Mouse (Mus musculus): ENCODE results near the gene Grip1. TPM values are rescaled to one million over a fixed set of nuclear protein-coding genes. Genes with fewer than 3 reads are reported as not detected.
A peak's percentile ranks its signal among the peaks of the same experiment; 100 is the strongest.

Gene Grip1
- 9.3 and 9.8 TPM in 2 replicates for polyA plus RNA-seq (2014; fragmentation: Nextera tagmentation; extraction: Ambion mirVana)

DNA sequence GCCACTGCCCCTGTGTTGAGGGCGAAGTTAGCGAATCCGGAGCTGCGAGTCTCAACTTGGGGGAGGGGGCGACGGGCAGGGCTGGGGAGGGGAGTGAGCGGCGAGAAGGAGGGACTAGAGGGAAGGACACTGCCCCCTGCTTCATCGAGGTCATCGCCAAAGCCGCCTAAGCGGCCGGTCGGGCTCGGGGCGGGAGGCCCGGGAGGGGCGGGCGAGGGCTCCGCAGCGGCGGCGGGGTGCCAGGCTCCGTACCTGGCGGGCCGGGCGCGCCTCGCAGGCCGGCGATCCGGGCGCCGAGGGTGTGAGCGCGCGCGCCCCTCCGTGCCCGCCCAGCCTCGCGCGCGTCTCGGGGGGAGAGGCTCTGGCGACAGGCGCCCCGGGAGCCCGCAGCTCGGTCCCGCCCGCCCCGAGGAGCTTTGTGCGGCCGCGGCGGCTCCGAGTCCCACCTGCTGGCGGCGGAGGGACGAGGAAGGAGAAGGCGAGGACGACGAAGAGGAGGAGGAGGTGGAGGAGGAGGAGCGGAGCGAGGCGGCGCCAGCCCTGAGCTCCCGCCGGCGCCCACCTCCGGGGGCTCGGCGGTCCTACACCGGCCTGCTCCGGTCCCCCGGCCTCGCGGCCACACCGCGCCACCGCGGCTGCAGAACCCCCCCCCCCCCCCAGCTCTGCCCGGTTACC, at the start of gene Grip1:
Gene Grip1, plus strand, starts transcription at position 400 of the 675 bp plus-strand sequence.
- Histone ChIP-seq H3K9ac (ENCODE audit: low read length) (peak within 1 kb of the TSS; percentile 83), H3K4me2 (ENCODE audit: low read depth, low read length, severe bottlenecking) (peak within 1 kb of the TSS; percentile 96), H3K4me1 (replicated peaks; ENCODE audit: control insufficient read depth, insufficient read depth, low read length) (peaks cover 8% of the 10 kb centered on the region; the same call in 1 of the 2 replicates), H3K27me3 (ENCODE audit: control insufficient read depth, insufficient read depth, low read length) (peaks cover 2% of the 10 kb centered on the region; the same call in 1 of the 2 replicates), H3K27ac (ENCODE audit: low read depth, low read length) (peak within 1 kb of the TSS; percentile 75), H3K4me3 (ENCODE audit: low read depth, low read length) (peak within 1 kb of the TSS; percentile 73), H3K9me3 (ENCODE audit: control insufficient read depth, low read length) (no peaks in the 10 kb centered on the region), H3K36me3 (ENCODE audit: control insufficient read depth, insufficient read depth, low read length) (no peaks in the 10 kb centered on the region)
- peak; percentile 88 for DNase-seq (ENCODE audit: low spot score)
- ATAC-seq (replicated peaks; ENCODE audit: low FRiP score): peak; percentile 88
- under 1% methylated on average over 46 of the region's 84 CpGs for WGBS

GRCm38 (mm10) chr10:119405103-119405502, 48.5 kb upstream of the Grip1 start:
- Histone ChIP-seq H3K4me2 (ENCODE audit: low read depth, low read length, severe bottlenecking) (no peak overlapping the region), H3K36me3 (ENCODE audit: control insufficient read depth, insufficient read depth, low read length) (no peaks in the 10 kb centered on the region), H3K4me3 (ENCODE audit: low read depth, low read length) (no peak overlapping the region), H3K9ac (ENCODE audit: low read length) (no peak overlapping the region), H3K27ac (ENCODE audit: low read depth, low read length) (no peak overlapping the region), H3K9me3 (ENCODE audit: control insufficient read depth, low read length) (no peaks in the 10 kb centered on the region), H3K4me1 (replicated peaks; ENCODE audit: control insufficient read depth, insufficient read depth, low read length) (no peaks in the 10 kb centered on the region), H3K27me3 (ENCODE audit: control insufficient read depth, insufficient read depth, low read length) (no peaks in the 10 kb centered on the region)
- ATAC-seq (replicated peaks; ENCODE audit: low FRiP score): no peak
- no peak for DNase-seq (ENCODE audit: low spot score)
- 93% methylated on average over 9 of the region's 9 CpGs for WGBS

DNA sequence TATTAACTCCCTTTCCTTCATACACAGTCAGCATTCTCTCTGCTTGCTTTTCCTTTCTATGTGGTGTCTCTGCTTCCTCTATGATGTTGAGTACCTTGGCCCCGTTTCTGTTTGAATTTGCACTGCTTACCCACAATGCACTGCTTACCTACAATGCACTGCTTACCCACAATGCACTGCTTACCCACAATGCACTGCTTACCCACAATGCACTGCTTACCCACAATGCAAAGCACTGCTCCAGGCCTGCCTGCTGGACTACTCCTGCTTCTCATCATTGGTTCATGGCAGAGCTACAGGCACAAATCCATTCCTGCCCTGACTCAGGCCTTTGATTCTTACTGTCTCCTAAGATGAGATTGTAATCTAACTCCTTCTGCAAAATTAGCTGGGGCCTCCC, 48.0 kb upstream of the Grip1 start:
- ATAC-seq (replicated peaks; ENCODE audit: low FRiP score) (no peak), DNase-seq (ENCODE audit: low spot score) (no peak)
- 85% methylated on average over 1 of the region's 1 CpGs for WGBS
- Histone ChIP-seq H3K36me3 (ENCODE audit: control insufficient read depth, insufficient read depth, low read length) (no peaks in the 10 kb centered on the region), H3K4me2 (ENCODE audit: low read depth, low read length, severe bottlenecking) (no peak overlapping the region), H3K27ac (ENCODE audit: low read depth, low read length) (no peak overlapping the region), H3K9ac (ENCODE audit: low read length) (no peak overlapping the region), H3K4me1 (replicated peaks; ENCODE audit: control insufficient read depth, insufficient read depth, low read length) (no peaks in the 10 kb centered on the region), H3K4me3 (ENCODE audit: low read depth, low read length) (no peak overlapping the region), H3K9me3 (ENCODE audit: control insufficient read depth, low read length) (no peaks in the 10 kb centered on the region), H3K27me3 (ENCODE audit: control insufficient read depth, insufficient read depth, low read length) (no peaks in the 10 kb centered on the region)

- H3K4me3 ChIP-seq (ENCODE audit: low read depth, low read length): no peak overlapping the region
- H3K9me3 ChIP-seq (ENCODE audit: control insufficient read depth, low read length): no peaks in the 10 kb centered on the region
- H3K27me3 ChIP-seq (ENCODE audit: control insufficient read depth, insufficient read depth, low read length): no peaks in the 10 kb centered on the region
- 0 out of 2 replicates have a peak, but pooled peaks have one; percentile 36 for ATAC-seq (replicated peaks; ENCODE audit: low FRiP score)
- WGBS: 39% methylated on average over 6 of the region's 6 CpGs
- H3K36me3 ChIP-seq (ENCODE audit: control insufficient read depth, insufficient read depth, low read length): no peaks in the 10 kb centered on the region
- no peak overlapping the region for H3K27ac ChIP-seq (ENCODE audit: low read depth, low read length)
- H3K9ac ChIP-seq (ENCODE audit: low read length): no peak overlapping the region
- DNase-seq (ENCODE audit: low spot score): no peak
- no peak overlapping the region for H3K4me2 ChIP-seq (ENCODE audit: low read depth, low read length, severe bottlenecking)
- no peaks in the 10 kb centered on the region for H3K4me1 ChIP-seq (replicated peaks; ENCODE audit: control insufficient read depth, insufficient read depth, low read length)
These were observed 45.3 kb upstream of the Grip1 start for GRCm38 (mm10) chr10:119408327-119408726.

DNA sequence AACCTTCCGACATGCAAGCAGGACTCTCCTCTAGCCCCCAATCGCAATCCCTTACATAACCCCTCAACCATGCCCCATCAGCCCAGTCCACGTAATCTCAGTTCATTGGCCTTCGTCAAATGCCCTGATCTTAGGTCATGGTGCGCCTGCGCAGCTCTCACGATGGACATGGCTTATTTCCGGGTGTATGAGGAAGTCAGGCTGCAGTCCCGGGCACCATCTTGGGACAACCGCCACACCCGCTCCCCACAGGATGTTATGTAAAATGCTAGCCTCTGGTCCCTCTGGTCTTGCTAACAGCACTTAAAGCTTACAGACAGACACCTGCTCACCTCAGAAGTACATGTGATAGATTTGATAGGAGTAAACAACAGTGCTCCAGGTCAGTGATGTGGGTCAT, 40.4 kb upstream of the Grip1 start:
- H3K9ac ChIP-seq (ENCODE audit: low read length): no peak overlapping the region
- H3K27ac ChIP-seq (ENCODE audit: low read depth, low read length): no peak overlapping the region
- no peaks in the 10 kb centered on the region for H3K9me3 ChIP-seq (ENCODE audit: control insufficient read depth, low read length)
- H3K27me3 ChIP-seq (ENCODE audit: control insufficient read depth, insufficient read depth, low read length): no peaks in the 10 kb centered on the region
- DNase-seq (ENCODE audit: low spot score) (no peak), ATAC-seq (replicated peaks; ENCODE audit: low FRiP score) (no peak)
- H3K4me2 ChIP-seq (ENCODE audit: low read depth, low read length, severe bottlenecking): no peak overlapping the region
- 93% methylated on average over 11 of the region's 11 CpGs for WGBS
- no peaks in the 10 kb centered on the region for H3K36me3 ChIP-seq (ENCODE audit: control insufficient read depth, insufficient read depth, low read length)
- no peaks in the 10 kb centered on the region for H3K4me1 ChIP-seq (replicated peaks; ENCODE audit: control insufficient read depth, insufficient read depth, low read length)
- no peak overlapping the region for H3K4me3 ChIP-seq (ENCODE audit: low read depth, low read length)

DNA sequence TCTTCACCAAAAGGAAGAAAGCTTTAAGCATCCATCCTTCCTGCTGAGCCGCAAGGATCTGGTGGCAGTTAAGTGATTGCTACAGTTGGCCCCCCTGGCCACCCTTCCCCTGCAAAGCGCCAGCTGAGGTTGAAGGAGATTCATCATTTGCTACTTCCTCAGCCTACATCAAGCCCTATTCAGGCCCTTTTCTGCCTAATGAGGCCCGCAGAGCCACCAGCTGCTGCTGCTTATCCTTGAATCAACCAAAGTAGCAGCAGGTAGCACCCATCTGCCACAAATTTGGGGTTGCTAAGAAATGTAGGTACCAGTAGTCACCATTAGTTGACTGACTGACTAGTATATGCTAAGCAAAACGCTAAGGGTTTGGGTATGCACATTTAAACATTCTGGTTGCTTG, 38.5 kb upstream of the Grip1 start:
- DNase-seq (ENCODE audit: low spot score): no peak
- Histone ChIP-seq H3K4me3 (ENCODE audit: low read depth, low read length) (no peak overlapping the region), H3K4me1 (replicated peaks; ENCODE audit: control insufficient read depth, insufficient read depth, low read length) (no peaks in the 10 kb centered on the region), H3K9ac (ENCODE audit: low read length) (no peak overlapping the region), H3K36me3 (ENCODE audit: control insufficient read depth, insufficient read depth, low read length) (no peaks in the 10 kb centered on the region), H3K4me2 (ENCODE audit: low read depth, low read length, severe bottlenecking) (no peak overlapping the region), H3K27me3 (ENCODE audit: control insufficient read depth, insufficient read depth, low read length) (no peaks in the 10 kb centered on the region), H3K27ac (ENCODE audit: low read depth, low read length) (no peak overlapping the region), H3K9me3 (ENCODE audit: control insufficient read depth, low read length) (no peaks in the 10 kb centered on the region)
- ATAC-seq (replicated peaks; ENCODE audit: low FRiP score): no peak
- 74% methylated on average over 4 of the region's 4 CpGs for WGBS

GRCm38 (mm10) chr10:119421418-119421817, 32.2 kb upstream of the Grip1 start:
- Histone ChIP-seq H3K36me3 (ENCODE audit: control insufficient read depth, insufficient read depth, low read length) (no peaks in the 10 kb centered on the region), H3K9ac (ENCODE audit: low read length) (no peak overlapping the region), H3K27me3 (ENCODE audit: control insufficient read depth, insufficient read depth, low read length) (no peaks in the 10 kb centered on the region), H3K9me3 (ENCODE audit: control insufficient read depth, low read length) (no peaks in the 10 kb centered on the region), H3K4me2 (ENCODE audit: low read depth, low read length, severe bottlenecking) (no peak overlapping the region), H3K4me3 (ENCODE audit: low read depth, low read length) (no peak overlapping the region), H3K27ac (ENCODE audit: low read depth, low read length) (no peak overlapping the region), H3K4me1 (replicated peaks; ENCODE audit: control insufficient read depth, insufficient read depth, low read length) (no peaks in the 10 kb centered on the region)
- ATAC-seq (replicated peaks; ENCODE audit: low FRiP score) (no peak), DNase-seq (ENCODE audit: low spot score) (no peak)
- 84% methylated on average over 6 of the region's 6 CpGs for WGBS

DNA sequence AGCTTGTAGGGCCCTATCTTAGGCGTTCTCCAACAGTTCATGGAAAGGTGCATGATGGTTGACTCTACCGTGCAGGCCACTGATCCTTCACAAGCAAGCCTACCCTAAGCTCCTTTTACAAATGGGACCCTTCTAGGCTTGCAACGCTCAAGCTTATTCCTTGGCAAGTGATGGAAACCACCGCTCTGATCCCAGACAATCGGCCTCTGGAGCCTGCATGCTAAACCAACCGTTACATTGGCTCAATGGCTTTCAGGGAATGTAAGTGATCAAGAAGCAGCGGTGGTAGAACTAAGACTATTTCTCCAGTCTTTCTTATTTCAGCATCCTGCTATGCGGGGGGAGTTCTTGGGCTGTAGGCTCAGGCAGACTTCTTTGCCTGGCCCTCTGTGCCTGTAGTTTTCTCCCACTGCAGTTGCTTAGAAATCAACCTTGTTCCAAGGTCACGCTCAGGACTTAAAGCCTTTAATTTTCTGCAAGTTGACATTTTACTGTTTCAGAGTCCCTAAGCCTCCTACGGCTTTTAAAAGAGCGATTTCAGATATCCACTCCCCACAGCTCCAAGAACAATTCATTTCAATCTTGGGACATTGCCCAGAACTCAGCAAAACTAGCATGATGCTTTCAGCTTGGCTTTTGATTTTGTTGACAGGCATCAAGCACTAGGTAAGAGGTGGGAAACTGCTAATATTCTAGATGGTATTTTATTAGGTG, 29.7 kb upstream of the Grip1 start:
- H3K4me3 ChIP-seq (ENCODE audit: low read depth, low read length): no peak overlapping the region
- no peaks in the 10 kb centered on the region for H3K4me1 ChIP-seq (replicated peaks; ENCODE audit: control insufficient read depth, insufficient read depth, low read length)
- H3K36me3 ChIP-seq (ENCODE audit: control insufficient read depth, insufficient read depth, low read length): no peaks in the 10 kb centered on the region
- H3K27me3 ChIP-seq (ENCODE audit: control insufficient read depth, insufficient read depth, low read length): no peaks in the 10 kb centered on the region
- no peak overlapping the region for H3K27ac ChIP-seq (ENCODE audit: low read depth, low read length)
- H3K9me3 ChIP-seq (ENCODE audit: control insufficient read depth, low read length): no peaks in the 10 kb centered on the region
- WGBS: 91% methylated on average over 11 of the region's 11 CpGs
- ATAC-seq (replicated peaks; ENCODE audit: low FRiP score) (no peak), DNase-seq (ENCODE audit: low spot score) (no peak)
- H3K4me2 ChIP-seq (ENCODE audit: low read depth, low read length, severe bottlenecking): no peak overlapping the region
- H3K9ac ChIP-seq (ENCODE audit: low read length): no peak overlapping the region
